In genomic region chr3:109353814-109354213, GRCm38 (mm10) we compare ENCODE assay signal across 21 mouse cellular contexts.
"Had no signal": no experiment of that assay in that cellular context is flagged by ENCODE, and none has a peak within 500 bp of the region (broad histone marks: within the 10 kb centered on the region; RNA-seq: fewer than 3 reads in every experiment).

No protein-coding gene starts in this region.

- ATAC-seq: lung, postnatal 0 days; midbrain, embryonic 13.5 days; midbrain, embryonic 16.5 days had no signal

- H3K36me3 ChIP-seq: kidney, embryonic 15.5 days; liver, embryonic 13.5 days; midbrain, embryonic 10.5 days; midbrain, embryonic 13.5 days; neural tube, embryonic 13.5 days; stomach, embryonic 15.5 days had no signal

- H3K4me2 ChIP-seq: kidney, embryonic 15.5 days; liver, embryonic 13.5 days; lung, embryonic 14.5 days; midbrain, embryonic 13.5 days; neural tube, embryonic 13.5 days; stomach, embryonic 15.5 days had no signal

- DNase-seq: kidney, adult 11 months; kidney, adult 8-10 months; kidney, postnatal 10 days; kidney, postnatal 36 days; layer of hippocampus, postnatal 36 days; liver, embryonic 13.5 days; lung, embryonic 14.5 days; lung, postnatal 36 days; retina, postnatal 1 day; right cerebral cortex, postnatal 25 days; spleen, adult 18-20 months had no signal

- H3K9me3 ChIP-seq: kidney, embryonic 15.5 days; liver, embryonic 13.5 days; megakaryocyte, embryonic 14.5 days; midbrain, embryonic 10.5 days; midbrain, embryonic 13.5 days; neural tube, embryonic 13.5 days; stomach, embryonic 15.5 days had no signal

- H3K4me1 ChIP-seq: midbrain, embryonic 10.5 days; stomach, embryonic 15.5 days had no signal

- H3K27ac ChIP-seq: kidney, embryonic 15.5 days; left cerebral cortex, adult 2 months; liver, embryonic 13.5 days; midbrain, embryonic 10.5 days; midbrain, embryonic 13.5 days; neural tube, embryonic 13.5 days; stomach, embryonic 15.5 days had no signal

- H3K9ac ChIP-seq: kidney, embryonic 15.5 days; liver, embryonic 13.5 days; lung, embryonic 14.5 days; midbrain, embryonic 13.5 days; neural tube, embryonic 13.5 days; stomach, embryonic 15.5 days had no signal

- H3K4me3 ChIP-seq: kidney, embryonic 15.5 days; left cerebral cortex, adult 2 months; liver, embryonic 13.5 days; midbrain, embryonic 10.5 days; midbrain, embryonic 13.5 days; myocyte; neural tube, embryonic 13.5 days; stomach, embryonic 15.5 days had no signal

- H3K27me3 ChIP-seq: kidney, embryonic 15.5 days; liver, embryonic 13.5 days; megakaryocyte, embryonic 14.5 days; midbrain, embryonic 13.5 days; neural tube, embryonic 13.5 days; stomach, embryonic 15.5 days had no signal
